Mouse (Mus musculus) layer of hippocampus, adult 2 months (tissue): ENCODE measurements around the gene Grb2. TPM values are rescaled to one million over a fixed set of nuclear protein-coding genes. Genes with fewer than 3 reads are reported as not detected.

Source experiments
- DNase-seq, 2 experiments: peaks; one replicate each; pipeline ENCODE4 v3.0.0; 2022; ENCODE audit warnings: low spot score in 2 of 2
- H3K27ac ChIP-seq: fragments of 200-600 bp; 2 replicates; pipeline ENCODE4 v1.8.1; 2022
- H3K4me3 ChIP-seq: fragments of 200-600 bp; 2 replicates; pipeline ENCODE4 v1.8.1; 2022; ENCODE audit warnings: mild to moderate bottlenecking
- CTCF ChIP-seq: fragments of 200-600 bp; conservative IDR thresholded peaks from 2 replicates; pipeline ENCODE4 v1.8.1; 2022; ENCODE audit warnings: antibody characterized with exemption, mild to moderate bottlenecking, moderate library complexity
- total RNA-seq, 2 experiments: library from RNA; stranded (reverse); gene quantifications; 2 replicates each; pipeline ENCODE4 v1.2.3; 2021

Gene Grb2
- total RNA-seq, 2 experiments from 2014 or later, result 182 to 198 TPM

DNA sequence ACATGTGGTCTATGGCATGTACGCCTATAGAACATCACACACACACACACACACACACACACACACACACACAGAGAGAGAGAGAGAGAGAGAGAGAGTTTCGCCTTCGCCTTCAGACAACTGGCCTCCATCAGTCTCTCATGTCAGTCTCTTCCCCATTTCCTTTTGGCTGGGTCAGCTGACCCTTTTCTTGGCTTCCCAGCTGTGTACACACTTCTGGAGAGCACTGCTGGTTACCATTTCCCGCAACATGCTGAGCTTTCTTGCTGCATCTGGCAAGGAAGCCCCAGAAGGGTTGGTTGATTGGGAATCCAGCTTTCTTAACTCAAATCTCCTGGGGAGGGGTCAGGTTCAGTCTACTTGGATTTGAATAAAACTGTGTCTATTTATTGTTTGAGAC, 74.3 kb downstream of the Grb2 start:
- DNase-seq, result no peak
- Histone ChIP-seq H3K27ac (no peak overlapping the region), H3K4me3 (no peak overlapping the region)
- TF ChIP-seq CTCF, result no peak

DNA sequence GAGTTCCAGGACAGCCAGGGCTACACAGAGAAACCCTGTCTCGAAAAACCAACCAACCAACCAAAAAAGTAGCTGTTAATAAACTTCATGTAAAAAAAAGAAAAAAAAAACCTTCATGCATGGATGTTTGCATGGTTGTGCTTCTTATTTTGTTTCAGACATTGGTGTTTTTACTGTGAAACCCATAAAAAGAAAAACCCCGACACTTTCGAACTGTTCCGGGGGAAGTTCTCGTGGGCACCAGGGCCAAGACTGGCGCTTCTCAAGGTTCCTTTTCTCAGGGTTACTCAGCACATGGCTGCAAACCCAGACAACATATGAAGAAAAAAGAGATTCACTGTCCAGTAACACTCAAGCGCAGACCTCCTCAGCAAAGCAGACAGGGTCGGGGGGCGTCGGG, 75.5 kb downstream of the Grb2 start:
- Histone ChIP-seq H3K27ac (no peak overlapping the region), H3K4me3 (no peak overlapping the region)
- TF ChIP-seq CTCF, result no peak
- DNase-seq, result no peak

DNA sequence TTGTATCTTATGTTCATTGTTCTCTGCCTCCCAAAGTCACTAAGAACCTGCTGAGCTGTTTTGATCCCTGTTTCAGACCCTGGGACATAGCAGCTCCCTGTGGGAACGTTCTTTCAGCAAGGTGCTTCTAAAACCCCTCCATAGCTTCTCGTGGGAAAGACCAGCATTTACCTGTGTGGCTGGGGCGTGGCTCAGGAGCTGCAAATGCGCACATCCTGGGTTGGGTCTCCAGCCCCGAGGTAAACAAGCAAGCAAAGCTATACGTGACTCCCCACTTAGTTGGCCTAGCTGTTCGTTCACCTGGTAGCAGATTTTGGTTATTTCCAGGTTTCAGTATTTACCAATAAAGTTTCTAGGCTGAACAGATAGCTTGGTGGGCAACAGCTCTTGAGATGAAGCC, 76.2 kb downstream of the Grb2 start:
- no peak overlapping the region; the same call in 1 of the 2 replicates for H3K27ac ChIP-seq
- TF ChIP-seq CTCF, result no peak
- H3K4me3 ChIP-seq, result no peak overlapping the region
- no peak for DNase-seq

DNA sequence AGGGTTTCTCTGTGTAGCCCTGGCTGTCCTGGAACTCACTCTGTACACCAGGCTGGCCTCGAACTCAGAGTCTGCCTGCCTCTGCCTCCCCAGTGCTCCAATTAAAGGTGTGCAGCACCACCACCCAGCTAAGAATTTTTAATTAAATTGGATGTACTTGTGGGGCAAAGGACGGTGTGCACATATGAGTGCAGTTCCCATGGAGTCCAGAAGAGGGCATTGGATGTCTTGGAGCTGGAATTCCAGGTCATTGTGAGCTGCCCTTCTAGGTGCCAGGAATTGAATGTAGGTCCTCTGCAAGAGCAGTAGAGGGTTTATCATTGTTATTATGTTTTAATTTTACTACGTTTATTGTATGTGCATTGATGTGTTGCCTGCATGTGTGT, 76.9 kb downstream of the Grb2 start:
- no peak for DNase-seq
- no peak overlapping the region for H3K4me3 ChIP-seq
- TF ChIP-seq CTCF, result peak; percentile 82
- H3K27ac ChIP-seq, result no peak overlapping the region

DNA sequence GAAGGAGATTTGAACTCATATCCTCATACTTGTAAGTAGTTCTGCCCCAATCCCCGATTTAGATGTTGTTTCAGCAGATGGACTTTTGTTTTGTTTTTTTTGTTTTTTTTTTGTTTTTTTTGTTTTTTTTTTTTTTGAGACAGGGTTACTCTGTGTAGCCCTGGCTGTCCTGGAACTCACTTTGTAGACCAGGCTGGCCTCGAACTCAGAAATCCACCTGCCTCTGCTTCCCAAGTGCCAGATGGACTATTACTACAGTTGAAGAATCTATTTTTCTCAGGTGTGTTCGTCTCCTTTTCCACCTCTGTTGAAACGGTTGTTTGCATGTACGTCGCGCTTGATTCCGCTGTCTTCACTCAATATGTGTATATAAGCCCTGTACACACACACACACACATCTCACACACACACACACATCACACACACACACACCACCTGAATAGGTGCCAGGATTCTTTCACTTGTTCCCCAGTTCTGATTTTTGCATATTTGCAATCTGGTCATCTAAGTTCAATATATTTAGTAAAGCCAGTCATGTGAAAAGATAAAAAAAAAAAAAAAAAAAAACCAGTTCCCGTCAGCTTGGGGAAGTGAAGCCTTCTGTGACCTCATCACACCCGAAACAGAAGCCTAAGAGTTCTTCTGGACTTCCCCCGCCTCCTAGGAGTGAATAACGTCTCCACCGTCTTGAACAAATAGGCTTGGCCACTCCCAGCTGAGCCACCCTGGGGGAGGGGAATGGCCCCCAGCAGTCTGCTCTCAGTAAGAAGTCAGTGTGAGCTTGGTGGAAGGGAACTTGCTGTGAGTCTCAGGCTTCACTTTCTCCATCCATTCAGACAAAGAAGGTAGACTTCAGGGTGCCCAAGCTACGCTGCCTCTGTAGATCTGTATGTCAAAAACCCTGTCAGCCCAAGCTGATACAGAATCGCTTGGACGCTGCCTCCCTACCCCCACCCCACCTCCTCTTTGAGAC, 77.6 kb downstream of the Grb2 start:
- Histone ChIP-seq H3K27ac (no peak overlapping the region), H3K4me3 (no peak overlapping the region)
- TF ChIP-seq CTCF, result no peak
- peak in 1 of 2 experiments; percentile 46 for DNase-seq

DNA sequence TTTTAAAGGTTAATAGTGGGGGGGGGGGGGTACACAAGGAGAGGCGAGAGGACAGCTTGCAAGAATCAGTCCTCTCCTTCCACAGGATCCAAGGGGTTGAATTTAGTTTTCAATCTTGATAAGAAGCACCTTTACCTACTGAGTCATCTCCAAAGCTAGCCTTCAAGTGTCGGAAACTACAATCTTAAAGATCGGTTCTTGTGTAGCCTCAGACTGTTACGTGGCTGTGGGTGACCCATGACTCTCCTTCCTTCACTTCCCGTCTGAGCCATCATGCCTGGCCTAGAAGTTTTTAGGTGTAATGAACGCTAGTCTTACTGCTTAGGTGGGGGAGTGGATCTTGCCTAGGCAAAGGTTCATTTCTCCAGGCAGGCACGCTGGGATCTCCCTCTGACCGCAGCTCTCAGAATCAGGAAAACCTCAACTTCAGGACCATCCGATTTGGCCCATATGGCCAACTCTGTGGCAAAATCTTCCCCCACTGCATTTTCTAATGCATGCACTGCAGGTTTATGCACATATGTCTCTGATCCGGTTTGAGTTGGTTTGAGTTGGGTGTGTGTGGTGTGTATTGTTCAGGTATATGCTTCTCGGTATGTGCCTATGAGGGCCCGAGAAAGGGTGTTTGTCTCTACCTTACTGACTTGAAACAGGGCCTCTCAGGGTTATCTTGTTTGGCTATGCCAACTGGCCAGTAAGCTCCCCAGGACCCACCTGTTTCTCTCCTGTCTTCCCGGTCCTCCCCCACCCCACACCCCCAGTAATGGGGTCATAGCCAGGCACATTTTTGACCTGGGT, 78.5 kb downstream of the Grb2 start:
- no peak for TF ChIP-seq CTCF
- Histone ChIP-seq H3K27ac (no peak overlapping the region), H3K4me3 (no peak overlapping the region)
- no peak for DNase-seq

DNA sequence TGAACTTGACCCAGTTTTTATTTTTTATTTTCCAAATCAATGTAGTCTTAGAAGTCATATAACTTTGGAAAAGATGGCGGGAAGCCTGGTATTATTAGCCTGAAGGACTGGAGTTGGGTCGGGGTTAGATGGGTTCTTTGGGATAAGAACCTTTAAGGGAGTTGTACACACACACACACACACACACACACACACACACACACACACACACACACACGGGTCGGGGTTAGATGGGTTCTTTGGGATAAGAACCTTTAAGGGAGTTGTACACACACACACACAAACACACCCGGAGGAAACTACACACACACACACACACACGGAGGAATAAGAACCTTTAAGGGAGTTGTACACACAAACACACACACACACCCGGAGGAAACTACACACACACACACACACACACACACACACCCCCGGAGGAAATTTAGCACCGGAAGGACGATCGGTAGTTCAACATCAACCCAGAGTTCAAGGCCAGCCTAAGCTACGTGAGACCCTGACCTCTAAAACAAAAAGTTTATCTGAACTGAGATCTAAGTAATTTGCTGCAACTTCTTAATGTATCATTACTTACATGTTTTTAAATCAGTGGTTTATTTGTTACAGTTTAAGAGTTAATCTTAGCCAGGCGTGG, 79.8 kb downstream of the Grb2 start:
- Histone ChIP-seq H3K27ac (peak overlapping the region; percentile 87; the same call in 1 of the 2 replicates), H3K4me3 (peak overlapping the region; percentile 78)
- no peak for TF ChIP-seq CTCF
- no peak for DNase-seq

DNA sequence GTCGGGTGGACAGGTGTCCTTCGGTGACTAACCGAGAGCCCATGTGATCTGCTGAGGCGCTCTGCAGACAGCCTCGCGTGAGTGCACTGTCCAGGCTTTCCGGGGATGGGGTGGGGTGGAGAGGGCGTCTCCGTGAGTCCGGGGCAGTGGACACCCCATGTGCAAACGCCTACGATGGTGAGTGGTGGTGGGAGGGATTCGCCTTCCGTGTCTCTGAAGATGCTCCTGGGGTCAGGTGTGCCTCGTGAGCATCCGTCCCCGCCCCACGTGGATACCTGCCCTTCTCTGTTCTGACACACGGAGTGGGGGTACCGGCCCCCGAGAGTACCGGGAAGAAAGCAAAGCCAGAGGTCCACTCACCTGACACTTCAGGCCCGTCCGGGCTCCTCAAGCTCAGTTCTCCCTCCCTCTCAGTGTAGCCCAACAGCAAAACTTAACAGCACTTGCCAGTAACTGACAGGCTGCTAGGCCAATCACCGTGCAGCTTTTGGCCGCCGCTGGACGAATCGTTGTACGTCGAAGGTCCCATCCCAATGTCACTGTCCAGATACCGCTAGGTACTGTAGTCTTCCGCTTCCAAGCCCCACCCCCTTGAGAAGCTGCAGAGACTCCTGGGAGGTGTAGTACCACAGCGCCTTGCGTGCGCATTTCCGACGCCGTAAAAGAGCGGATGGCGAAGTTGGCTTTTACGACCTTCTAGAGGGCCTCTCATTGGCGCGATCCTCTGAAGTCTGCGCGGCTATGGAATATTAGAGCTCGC, 80.5 kb downstream of the Grb2 start, which contains the start of gene Slc25a19:
Slc25a19 (minus strand) TSS at position 591 of the 760 bp plus-strand sequence.
- Histone ChIP-seq H3K27ac (peak within 1 kb of the TSS; percentile 87), H3K4me3 (peak within 1 kb of the TSS; percentile 78)
- 0 out of 2 replicates have a peak, but pooled peaks have one; percentile 3 for TF ChIP-seq CTCF
- peak; percentile 96 to 99 for DNase-seq

DNA sequence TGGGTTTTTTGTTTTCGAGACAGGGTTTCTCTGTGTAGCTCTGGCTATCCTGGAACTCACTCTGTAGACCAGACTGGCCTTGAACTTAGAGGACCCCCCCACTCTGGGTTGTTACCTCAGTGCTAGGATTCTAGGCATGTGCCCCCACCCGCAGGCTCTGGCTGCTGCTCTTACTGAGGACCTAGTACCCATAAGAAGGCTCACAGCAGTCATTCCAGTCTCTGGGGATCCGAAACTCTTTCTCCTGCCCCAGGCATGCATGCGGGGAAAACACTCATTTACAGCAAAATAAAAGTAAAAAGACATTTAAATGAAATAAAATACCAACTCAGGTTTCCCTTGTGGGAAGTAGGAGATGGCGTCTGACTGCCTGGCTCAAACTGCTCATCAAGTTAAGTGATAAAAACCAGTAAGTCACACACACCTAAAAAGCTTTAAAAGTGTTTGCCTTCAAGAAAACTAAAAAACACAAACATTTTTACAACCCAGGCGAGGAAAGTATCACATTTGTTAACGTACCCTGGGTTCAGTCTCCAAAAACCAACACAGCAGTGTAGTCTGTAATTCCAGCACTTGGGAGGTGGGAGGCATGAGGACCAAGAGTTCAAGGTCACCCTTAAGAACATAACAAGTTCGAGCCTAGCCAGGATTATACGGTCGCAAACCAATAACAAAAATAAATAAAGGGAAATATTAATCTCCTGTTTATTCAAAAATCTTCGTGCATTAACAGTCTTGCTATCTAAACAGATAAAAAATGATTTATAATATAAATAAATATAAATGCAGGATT, 81.4 kb downstream of the Grb2 start:
- TF ChIP-seq CTCF, result no peak
- peak overlapping the region; percentile 78 for H3K4me3 ChIP-seq
- DNase-seq, result no peak
- peak overlapping the region; percentile 87 for H3K27ac ChIP-seq

DNA sequence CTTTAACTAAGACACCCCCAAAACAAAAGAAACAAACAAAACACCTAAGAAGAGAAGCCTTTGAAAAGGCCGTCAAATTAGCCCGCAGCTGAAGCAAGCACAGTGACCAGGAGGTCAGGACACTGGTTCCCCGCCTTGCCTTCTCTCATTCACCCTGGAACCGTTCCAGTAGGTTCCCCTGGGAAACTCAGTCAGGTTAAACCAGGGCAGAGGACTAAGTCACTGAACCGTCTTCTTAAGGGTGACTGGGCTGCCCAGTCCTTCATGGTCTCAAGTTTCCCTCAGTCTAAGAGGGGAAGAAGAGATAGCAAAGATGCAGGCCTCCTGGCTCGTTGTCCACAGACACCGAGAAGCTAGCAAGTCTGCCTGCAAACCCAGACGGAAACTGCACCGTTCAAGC, 82.5 kb downstream of the Grb2 start:
- no peak for TF ChIP-seq CTCF
- Histone ChIP-seq H3K4me3 (no peak overlapping the region), H3K27ac (no peak overlapping the region)
- DNase-seq, result no peak

DNA sequence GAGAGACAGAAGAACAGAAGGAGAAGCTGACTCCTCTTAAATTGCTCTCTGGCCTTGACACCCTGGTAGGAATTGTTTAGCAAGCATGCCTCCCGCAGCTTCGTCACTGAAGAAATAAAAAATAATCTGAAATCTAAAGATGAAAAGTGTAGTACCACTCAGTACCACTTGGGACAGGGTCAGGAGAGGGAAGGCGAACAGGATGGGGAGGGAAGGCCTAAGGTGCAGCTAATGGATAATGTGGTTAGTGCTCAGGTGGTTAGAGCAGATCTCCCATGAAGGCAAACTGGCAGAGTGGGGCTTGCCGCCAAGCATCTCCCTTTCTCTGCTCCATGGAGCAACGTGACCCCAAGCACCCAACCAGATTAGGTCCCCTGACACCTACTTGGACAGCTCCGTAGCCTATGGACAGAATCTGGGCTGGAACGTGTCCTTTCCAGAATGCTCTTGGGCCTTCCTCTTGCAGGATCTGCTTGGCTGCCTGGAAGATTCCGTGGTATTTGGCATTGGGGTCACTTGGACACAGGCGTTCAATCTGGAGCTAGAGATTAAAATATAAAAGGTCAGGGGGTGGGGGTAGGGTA, 84.8 kb downstream of the Grb2 start:
- DNase-seq, result no peak
- peak; percentile 75 for TF ChIP-seq CTCF

More for the DNA sequence above, 84.8 kb downstream of the Grb2 start:
- Histone ChIP-seq H3K4me3 (no peak overlapping the region), H3K27ac (no peak overlapping the region)
